In the genomic region with DNA sequence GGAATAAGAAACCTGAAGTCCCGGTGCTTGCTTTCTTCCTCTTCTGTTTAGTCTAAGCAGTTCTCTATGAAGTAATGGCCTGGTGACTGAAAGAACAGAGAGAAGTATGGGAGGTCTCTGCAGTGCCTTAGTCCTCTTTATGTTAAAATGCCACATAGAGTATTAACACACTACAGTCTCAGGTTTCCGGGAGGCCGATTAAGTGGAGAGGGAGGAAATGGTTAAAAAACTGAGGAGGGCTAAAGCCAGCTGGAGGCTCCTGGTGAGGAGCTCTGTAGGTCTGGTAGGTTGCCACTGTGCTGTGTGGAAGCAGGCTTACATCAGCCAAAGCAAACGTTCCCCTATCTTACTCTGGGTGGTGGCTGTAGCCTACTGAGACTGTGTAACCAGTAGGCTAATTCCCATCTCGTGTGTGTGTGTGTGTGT, we compare ENCODE assay signal across 8 mouse cellular contexts. TPM values are rescaled to one million over a fixed set of nuclear protein-coding genes. Genes with fewer than 3 reads are reported as not detected.
DNase-seq lines count a peak whose midpoint lies in the region; ATAC-seq lines count a peak whose summit lies in the region.

No protein-coding gene starts in this region.

- H3K4me2 ChIP-seq in forebrain, embryonic 11.5 days (ENCODE audit: low read depth, low read length, severe bottlenecking), result no peak overlapping the region
- no peak overlapping the region for H3K4me2 ChIP-seq in liver, embryonic 11.5 days

- no peaks in the 10 kb centered on the region for H3K9me3 ChIP-seq in forebrain, embryonic 10.5 days
- H3K9me3 ChIP-seq in forebrain, embryonic 11.5 days (ENCODE audit: control insufficient read depth, low read length), result no peaks in the 10 kb centered on the region
- H3K9me3 ChIP-seq in liver, embryonic 11.5 days (ENCODE audit: control insufficient read depth, low read length), result no peaks in the 10 kb centered on the region

- 36% methylated on average over 5 of the region's 5 CpGs for WGBS in forebrain, embryonic 10.5 days
- WGBS in forebrain, embryonic 11.5 days, result 25% methylated on average over 5 of the region's 5 CpGs
- 19% methylated on average over 5 of the region's 5 CpGs for WGBS in liver, embryonic 11.5 days

- no peak for ATAC-seq in forebrain, embryonic 11.5 days (replicated peaks; ENCODE audit: low FRiP score)
- no peak; the same call in 1 of the 2 replicates for ATAC-seq in liver, embryonic 11.5 days (replicated peaks; ENCODE audit: low FRiP score)

- no peak overlapping the region for H3K9ac ChIP-seq in forebrain, embryonic 11.5 days (ENCODE audit: low read length)
- H3K9ac ChIP-seq in liver, embryonic 11.5 days (ENCODE audit: low read depth, low read length), result no peak overlapping the region

- H3K4me3 ChIP-seq in forebrain, embryonic 10.5 days, result no peak overlapping the region
- no peak overlapping the region for H3K4me3 ChIP-seq in forebrain, embryonic 11.5 days (ENCODE audit: low read depth, low read length)
- H3K4me3 ChIP-seq in liver, embryonic 11.5 days (ENCODE audit: low read depth, low read length), result no peak overlapping the region

- H3K27ac ChIP-seq in forebrain, embryonic 10.5 days, result peak overlapping the region; percentile 53; the same call in 1 of the 2 replicates
- H3K27ac ChIP-seq in forebrain, embryonic 11.5 days (ENCODE audit: low read depth, low read length), result no peak overlapping the region
- H3K27ac ChIP-seq in liver, embryonic 11.5 days (ENCODE audit: low read depth, low read length), result no peak overlapping the region

- H3K4me1 ChIP-seq in forebrain, embryonic 10.5 days, result peaks cover 52% of the 10 kb centered on the region
- peaks cover 9% of the 10 kb centered on the region; the same call in 1 of the 2 replicates for H3K4me1 ChIP-seq in forebrain, embryonic 11.5 days (replicated peaks; ENCODE audit: control insufficient read depth, insufficient read depth, low read length)
- peaks cover 16% of the 10 kb centered on the region for H3K4me1 ChIP-seq in liver, embryonic 11.5 days (replicated peaks; ENCODE audit: control insufficient read depth, insufficient read depth, low read length)

- no peaks in the 10 kb centered on the region for H3K27me3 ChIP-seq in forebrain, embryonic 10.5 days (ENCODE audit: poor library complexity, severe bottlenecking)
- H3K27me3 ChIP-seq in forebrain, embryonic 11.5 days (ENCODE audit: control insufficient read depth, insufficient read depth, low read length), result no peaks in the 10 kb centered on the region
- no peaks in the 10 kb centered on the region for H3K27me3 ChIP-seq in liver, embryonic 11.5 days (replicated peaks; ENCODE audit: control insufficient read depth, insufficient read depth, low read length)

- DNase-seq in forebrain, embryonic 10.5 days (ENCODE audit: extremely low spot score, low spot score), result no peak
- DNase-seq in forebrain, embryonic 11.5 days (ENCODE audit: low spot score), result no peak
- DNase-seq in NIH3T3 (ENCODE audit: low read depth), result peak; percentile 38
- DNase-seq in heart, adult 9 months (ENCODE audit: low spot score in 2 of 2), result peak; percentile 58 to 60
- peak; percentile 28 for DNase-seq in liver, embryonic 11.5 days (ENCODE audit: low spot score)
- no peak for DNase-seq in thymus, postnatal 10 days (ENCODE audit: low spot score in 2 of 2)
- DNase-seq in yolk sac, embryonic 10.5 days (ENCODE audit: low spot score), result no peak
- DNase-seq in urinary bladder, adult 2 months (ENCODE audit: low spot score), result no peak

- H3K36me3 ChIP-seq in forebrain, embryonic 10.5 days (replicated peaks), result peaks cover 7% of the 10 kb centered on the region; the same call in 1 of the 2 replicates
- H3K36me3 ChIP-seq in forebrain, embryonic 11.5 days (ENCODE audit: control insufficient read depth, insufficient read depth, low read length), result no peaks in the 10 kb centered on the region
- no peaks in the 10 kb centered on the region; the same call in 1 of the 2 replicates for H3K36me3 ChIP-seq in liver, embryonic 11.5 days (ENCODE audit: control insufficient read depth, insufficient read depth, low read length)

RNA-seq across cellular contexts. Expression of gene Reep3, which starts 18.9 kb away (rescaled TPM):
- polyA plus RNA-seq in forebrain, embryonic 10.5 days (2016; fragmentation: Nextera tagmentation; extraction: Ambion mirVana), result 30.9 and 32.7 TPM in 2 replicates
- 44.6 and 48.4 TPM in 2 replicates for polyA plus RNA-seq in forebrain, embryonic 11.5 days (2014; fragmentation: Nextera tagmentation; extraction: Ambion mirVana)
- polyA plus RNA-seq in liver, embryonic 11.5 days (2014; fragmentation: Nextera tagmentation; extraction: Ambion mirVana), result 11.5 and 12.4 TPM in 2 replicates
- 50.7 and 62.2 TPM in 2 replicates for polyA plus RNA-seq in urinary bladder, adult 2 months (2012; rRNA removed)

RNA-seq across cellular contexts. Expression of gene Jmjd1c, which starts 19.8 kb away (rescaled TPM):
- polyA plus RNA-seq in forebrain, embryonic 10.5 days (2016; fragmentation: Nextera tagmentation; extraction: Ambion mirVana), result 29.7 and 30.6 TPM in 2 replicates
- 53.1 and 55.7 TPM in 2 replicates for polyA plus RNA-seq in forebrain, embryonic 11.5 days (2014; fragmentation: Nextera tagmentation; extraction: Ambion mirVana)
- 26.0 and 31.6 TPM in 2 replicates for polyA plus RNA-seq in liver, embryonic 11.5 days (2014; fragmentation: Nextera tagmentation; extraction: Ambion mirVana)
- polyA plus RNA-seq in urinary bladder, adult 2 months (2012; rRNA removed), result 28.3 and 31.8 TPM in 2 replicates

Comparison
In these comparisons a context has a peak if more than half of its experiments do, and no peak if none do; other contexts are left out.
1. DNase-seq: peak in NIH3T3 (single experiment), heart, adult 9 months (2 of 2) and liver, embryonic 11.5 days (single experiment); none in forebrain, embryonic 10.5 days (single experiment), forebrain, embryonic 11.5 days (single experiment), thymus, postnatal 10 days (0 of 2), yolk sac, embryonic 10.5 days (single experiment) and urinary bladder, adult 2 months (single experiment).